Mouse (Mus musculus) lung, embryonic 14.5 days (tissue): ENCODE data around the gene Acrv1. TPM values are rescaled to one million over a fixed set of nuclear protein-coding genes. Genes with fewer than 3 reads are reported as not detected.
"Not testable (repeated sequence)": the region's sequence is repeated elsewhere in the genome, so short reads cannot be mapped to it uniquely, and the experiment has no call there.

ENCODE experiments used
- ATAC-seq: fragments of 200-750 bp; cut with Nextera tagmentation; 2 replicates; pipeline ENCODE4 v1.8.0; 2017; ENCODE audit warnings: mild to moderate bottlenecking, moderate TSS enrichment, moderate library complexity; ENCODE audit not compliant: insufficient read depth
- DNase-seq: peaks from one replicate; pipeline ENCODE4 v3.0.0-alpha.2; 2015
- H3K27ac ChIP-seq: fragments of 300-500 bp; sonication (generic); 2 replicates; pipeline ENCODE4 v1.5.1; 2014; ENCODE audit warnings: low read depth, mild to moderate bottlenecking, moderate library complexity
- H3K27me3 ChIP-seq: fragments of 300-500 bp; sonication (generic); 2 replicates; pipeline ENCODE4 v1.6.1; 2014; ENCODE audit warnings: low read length, control low read depth; ENCODE audit not compliant: insufficient read depth
- H3K36me3 ChIP-seq: fragments of 300-500 bp; sonication (generic); 2 replicates; pipeline ENCODE4 v1.6.1; 2014; ENCODE audit warnings: control low read depth; ENCODE audit not compliant: insufficient read depth
- H3K4me1 ChIP-seq: fragments of 300-500 bp; sonication (generic); 2 replicates; pipeline ENCODE4 v1.6.1; 2014; ENCODE audit warnings: antibody characterized with exemption, control low read depth; ENCODE audit not compliant: insufficient read depth
- H3K4me2 ChIP-seq: fragments of 300-500 bp; sonication (generic); 2 replicates; pipeline ENCODE4 v1.6.1; 2014; ENCODE audit warnings: mild to moderate bottlenecking
- H3K4me3 ChIP-seq: fragments of 300-500 bp; sonication (generic); 2 replicates; pipeline ENCODE4 v1.5.1; 2014; ENCODE audit warnings: low read depth, low read length
- H3K9ac ChIP-seq: fragments of 300-500 bp; sonication (generic); 2 replicates; pipeline ENCODE4 v1.6.1; 2014
- H3K9me3 ChIP-seq: fragments of 300-500 bp; sonication (generic); 2 replicates; pipeline ENCODE4 v1.6.1; 2016; ENCODE audit warnings: low read depth, low read length, control low read depth
- CTCF ChIP-seq: IDR thresholded peaks from 2 replicates; pipeline ENCODE4 v1.5.1; 2016; ENCODE audit warnings: antibody characterized with exemption, low read depth
- WGBS: fragments of 180-500 bp; shearing (Covaris S2); extraction: QIAGEN DNeasy Blood & Tissue Kit; methylation state at CpG from one replicate; pipeline ENCODE4 v1.1.7; 2014; 5-methylcytosine and 5-hydroxymethylcytosine counted together
- polyA plus RNA-seq: library from polyadenylated mRNA; unstranded; fragments of >200 nt; fragmentation: Nextera tagmentation; extraction: Ambion mirVana; gene quantifications from 2 replicates; pipeline ENCODE4 v1.2.1, GENCODE M21; 2014

The Acrv1 gene
- polyA plus RNA-seq, result not detected in 2 replicates

DNA sequence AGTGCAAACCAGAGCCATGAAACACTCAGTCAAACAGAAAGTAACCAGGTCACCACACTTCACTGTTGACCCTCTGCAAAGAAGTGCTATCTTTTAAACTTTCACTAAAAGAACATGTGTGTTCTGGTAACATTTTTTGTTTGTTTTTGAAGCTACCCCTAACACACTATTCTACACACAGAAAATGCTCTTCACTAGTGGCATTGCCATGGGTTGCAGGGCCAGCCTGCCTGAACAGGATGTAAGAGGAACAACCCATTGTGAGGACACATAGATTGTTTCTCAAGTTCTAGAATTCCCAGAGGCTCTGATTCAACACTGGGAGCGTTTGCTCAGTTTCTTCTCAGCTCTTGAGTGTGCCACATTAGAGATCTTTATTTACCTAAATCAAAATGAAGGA is at the start of gene Acrv1:
Acrv1 (plus strand) TSS at position 301 of the 400 bp plus-strand sequence.
- WGBS, result 38% methylated on average over 1 of the region's 1 CpGs
- no peak within 1 kb of the TSS for H3K4me3 ChIP-seq
- DNase-seq (no peak), ATAC-seq (no peak)
- H3K27me3 ChIP-seq, result no peaks in the 10 kb centered on the region
- no peaks in the 10 kb centered on the region for H3K4me1 ChIP-seq
- H3K4me2 ChIP-seq, result no peak within 1 kb of the TSS
- no peaks in the 10 kb centered on the region for H3K36me3 ChIP-seq
- H3K9ac ChIP-seq, result no peak within 1 kb of the TSS
- H3K27ac ChIP-seq, result no peak within 1 kb of the TSS
- H3K9me3 ChIP-seq, result no peaks in the 10 kb centered on the region
- no peak for TF ChIP-seq CTCF

DNA sequence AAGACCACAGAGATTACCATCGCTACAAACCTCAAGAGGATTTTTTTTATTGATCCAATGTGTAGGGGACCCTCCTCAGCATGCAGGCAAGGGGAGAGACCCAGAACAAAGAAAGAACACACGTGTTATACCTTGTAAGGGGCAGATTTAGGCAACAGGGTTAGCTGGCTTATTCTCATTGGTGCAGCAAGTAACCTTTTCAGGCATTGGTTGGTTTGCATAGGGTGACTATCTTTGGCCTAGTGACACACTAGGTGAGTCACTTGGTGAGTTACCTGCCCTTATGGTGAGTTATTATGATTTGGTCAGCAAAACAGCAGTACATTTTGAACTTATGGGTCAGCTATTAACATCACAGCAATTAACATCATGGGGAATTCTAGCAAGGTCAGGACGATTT is 49.7 kb upstream of the Acrv1 start, which contains the start of gene A630095E13Rik:
A630095E13Rik (minus strand) TSS at position 101 of the 400 bp plus-strand sequence.
- 64% methylated on average over 3 of the region's 3 CpGs for WGBS
- not testable (repeated sequence) for H3K36me3 ChIP-seq, H3K4me3 ChIP-seq, H3K4me2 ChIP-seq, H3K4me1 ChIP-seq, DNase-seq, H3K27ac ChIP-seq, H3K9ac ChIP-seq, H3K9me3 ChIP-seq, ATAC-seq, H3K27me3 ChIP-seq

DNA sequence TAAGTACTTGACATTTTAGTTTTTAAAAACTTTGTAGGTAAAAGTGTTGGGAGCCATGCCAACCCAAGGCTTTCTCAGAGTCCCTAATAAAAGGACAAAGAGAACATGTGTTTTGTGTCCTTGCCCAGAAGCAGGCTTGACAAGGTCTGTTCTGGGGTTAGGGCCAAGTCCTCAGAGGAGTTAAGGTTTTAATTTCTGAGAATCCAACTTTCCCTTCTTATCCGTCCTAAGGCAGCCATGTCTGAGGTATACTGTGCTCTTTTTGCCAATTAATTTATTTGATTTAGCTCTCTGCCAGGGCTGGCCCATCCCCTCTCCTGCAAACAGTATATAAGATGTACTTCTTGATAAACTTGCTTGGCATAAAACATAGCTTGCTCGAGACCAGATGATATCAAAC is 11.6 kb upstream of the Acrv1 start:
- no peak overlapping the region for H3K4me2 ChIP-seq
- no peak overlapping the region for H3K4me3 ChIP-seq
- TF ChIP-seq CTCF, result no peak
- no peaks in the 10 kb centered on the region for H3K27me3 ChIP-seq
- no peaks in the 10 kb centered on the region for H3K36me3 ChIP-seq
- no peaks in the 10 kb centered on the region for H3K4me1 ChIP-seq
- peak; percentile 17 for DNase-seq
- 45% methylated on average over 2 of the region's 2 CpGs for WGBS
- H3K27ac ChIP-seq, result no peak overlapping the region
- H3K9me3 ChIP-seq, result no peaks in the 10 kb centered on the region
- H3K9ac ChIP-seq, result no peak overlapping the region
- ATAC-seq, result no peak

DNA sequence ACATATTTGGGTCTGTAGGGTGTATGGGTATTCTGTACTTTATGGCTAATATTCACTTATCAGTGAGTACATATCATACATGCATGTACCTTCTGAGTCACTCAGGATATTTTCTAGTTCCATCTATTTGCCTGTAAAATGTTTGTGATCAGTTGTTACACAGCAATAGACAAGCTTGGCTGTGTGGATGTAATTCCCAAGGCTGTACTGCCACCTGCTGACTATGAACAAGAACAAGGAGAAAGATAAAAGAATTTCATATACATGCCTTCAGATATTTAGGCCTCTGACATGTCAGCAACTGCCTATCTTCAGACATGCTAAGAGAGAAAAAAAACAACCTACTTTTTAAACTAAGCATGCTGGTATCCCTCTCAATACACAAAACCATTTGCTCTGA is 5.7 kb upstream of the Acrv1 start:
- Histone ChIP-seq H3K9ac (no peak overlapping the region), H3K4me2 (no peak overlapping the region), H3K4me1 (no peaks in the 10 kb centered on the region), H3K9me3 (no peaks in the 10 kb centered on the region), H3K27me3 (no peaks in the 10 kb centered on the region), H3K4me3 (no peak overlapping the region), H3K27ac (no peak overlapping the region), H3K36me3 (no peaks in the 10 kb centered on the region)
- DNase-seq, result peak; percentile 35
- no peak for ATAC-seq
- peak; percentile 32; the same call in 1 of the 2 replicates for TF ChIP-seq CTCF

DNA sequence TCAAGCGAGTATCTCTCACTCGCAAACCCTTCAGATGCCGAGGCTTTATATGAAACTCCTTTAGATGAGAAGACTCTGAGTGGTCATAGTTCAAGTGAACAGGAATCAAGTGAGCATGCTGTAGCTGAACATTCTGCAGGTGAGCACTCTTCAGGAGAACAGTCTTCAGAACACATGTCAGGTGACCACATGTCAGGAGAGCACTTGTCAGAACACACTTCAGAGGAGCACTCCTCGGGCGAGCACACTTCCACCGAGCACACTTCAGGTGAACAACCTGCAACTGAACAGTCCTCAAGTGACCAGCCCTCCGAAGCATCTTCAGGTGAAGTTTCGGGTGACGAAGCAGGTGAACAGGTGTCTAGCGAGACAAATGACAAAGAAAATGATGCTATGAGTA is 1.3 kb downstream of the Acrv1 start:
- H3K9ac ChIP-seq, result no peak overlapping the region
- no peaks in the 10 kb centered on the region for H3K9me3 ChIP-seq
- H3K4me1 ChIP-seq, result no peaks in the 10 kb centered on the region
- H3K27ac ChIP-seq, result no peak overlapping the region
- no peak for ATAC-seq
- H3K4me2 ChIP-seq, result no peak overlapping the region
- WGBS, result 85% methylated on average over 10 of the region's 10 CpGs
- no peak for DNase-seq
- no peak overlapping the region for H3K4me3 ChIP-seq
- no peaks in the 10 kb centered on the region for H3K27me3 ChIP-seq
- TF ChIP-seq CTCF, result no peak
- H3K36me3 ChIP-seq, result no peaks in the 10 kb centered on the region

DNA sequence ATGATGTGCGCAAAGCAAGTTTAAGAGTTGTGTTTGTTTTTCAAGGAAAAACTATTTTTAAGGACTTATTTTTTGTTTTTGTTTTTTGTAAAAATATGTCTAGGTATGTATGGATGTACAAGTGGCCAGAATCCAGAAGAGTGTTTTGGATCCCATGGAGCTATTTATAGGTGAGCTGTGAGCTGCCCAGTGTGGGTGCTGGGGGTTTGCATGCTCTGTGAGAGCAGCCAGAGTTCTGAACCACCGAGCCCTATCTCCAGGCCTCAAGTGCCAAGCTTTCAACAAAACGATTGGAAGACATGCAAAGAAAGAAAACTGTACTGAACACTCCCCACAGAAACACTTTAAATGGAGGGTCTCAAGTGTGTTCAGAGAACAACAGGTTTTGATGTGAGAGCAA is 12.9 kb downstream of the Acrv1 start:
- 74% methylated on average over 3 of the region's 3 CpGs for WGBS
- Histone ChIP-seq H3K4me1 (no peaks in the 10 kb centered on the region), H3K9me3 (no peaks in the 10 kb centered on the region), H3K9ac (no peak overlapping the region), H3K4me3 (no peak overlapping the region), H3K36me3 (peaks cover 13% of the 10 kb centered on the region; the same call in 1 of the 2 replicates), H3K27me3 (no peaks in the 10 kb centered on the region), H3K27ac (no peak overlapping the region), H3K4me2 (no peak overlapping the region)
- ATAC-seq, result no peak
- no peak for TF ChIP-seq CTCF
- no peak for DNase-seq

DNA sequence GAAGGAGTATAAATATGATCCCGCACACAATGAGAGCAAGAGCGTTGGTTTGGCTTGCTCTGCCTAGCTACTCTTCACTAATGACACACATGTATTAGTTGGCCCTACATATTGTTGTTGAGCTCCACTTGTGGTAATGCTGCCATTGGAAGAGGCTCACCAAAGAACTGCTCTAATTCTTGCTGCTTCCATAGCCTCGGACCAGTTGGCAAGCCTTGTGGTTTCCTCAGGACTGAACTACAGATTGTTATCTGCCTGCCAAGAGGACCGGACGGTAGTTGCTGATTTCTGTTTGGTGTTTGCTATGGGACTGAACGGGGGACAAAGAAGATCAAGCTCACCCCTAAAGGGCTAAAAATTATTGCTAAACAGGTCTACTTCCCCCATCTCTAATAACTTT is 14.3 kb downstream of the Acrv1 start:
- H3K27me3 ChIP-seq, result no peaks in the 10 kb centered on the region
- TF ChIP-seq CTCF, result no peak
- no peak overlapping the region for H3K9ac ChIP-seq
- no peak overlapping the region for H3K4me3 ChIP-seq
- peaks cover 18% of the 10 kb centered on the region for H3K36me3 ChIP-seq
- H3K27ac ChIP-seq, result no peak overlapping the region
- ATAC-seq (no peak), DNase-seq (no peak)
- 86% methylated on average over 6 of the region's 6 CpGs for WGBS
- no peaks in the 10 kb centered on the region for H3K4me1 ChIP-seq
- no peak overlapping the region for H3K4me2 ChIP-seq
- no peaks in the 10 kb centered on the region for H3K9me3 ChIP-seq

DNA sequence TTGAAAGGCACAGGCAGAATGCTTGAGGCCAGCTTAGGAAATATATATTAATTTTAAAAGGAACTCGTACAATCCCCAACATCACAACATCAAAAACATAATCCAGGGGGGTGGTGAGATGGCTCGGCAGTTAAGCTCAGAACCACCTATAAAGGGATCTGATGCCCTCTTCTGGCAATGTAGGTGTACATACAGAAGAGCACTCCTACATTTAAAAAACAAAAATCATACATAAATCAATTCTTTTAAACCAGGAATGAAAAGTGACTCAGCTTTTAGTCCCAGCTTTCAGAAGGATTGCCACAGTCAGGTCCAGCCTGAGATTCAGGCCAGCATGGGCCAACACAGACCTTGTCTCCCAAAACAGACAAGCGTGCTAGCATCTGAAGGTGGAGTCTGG is 23.6 kb downstream of the Acrv1 start:
- Histone ChIP-seq H3K27ac (no peak overlapping the region), H3K4me1 (no peaks in the 10 kb centered on the region), H3K9ac (no peak overlapping the region), H3K4me2 (no peak overlapping the region), H3K9me3 (no peaks in the 10 kb centered on the region), H3K36me3 (peaks cover 52% of the 10 kb centered on the region), H3K4me3 (no peak overlapping the region), H3K27me3 (no peaks in the 10 kb centered on the region)
- WGBS, result 70% methylated on average over 3 of the region's 3 CpGs
- ATAC-seq, result no peak
- DNase-seq, result no peak
- peak; percentile 6; the same call in 1 of the 2 replicates for TF ChIP-seq CTCF
